Mouse (Mus musculus) olfactory bulb, adult 2 months (tissue): ENCODE results near the gene Krt2.

Experiments
- CTCF ChIP-seq: fragments of 200-500 bp; IDR thresholded peaks from 2 replicates; pipeline ENCODE4 v1.5.1; 2012; ENCODE audit warnings: low read depth, mild to moderate bottlenecking, low read length, moderate library complexity; ENCODE audit not compliant: insufficient read depth
- POLR2A ChIP-seq: fragments of 200-500 bp; IDR thresholded peaks from 2 replicates; pipeline ENCODE4 v1.6.1; 2012; ENCODE audit warnings: mild to moderate bottlenecking, low read depth, low read length, moderate library complexity; ENCODE audit not compliant: insufficient read depth

- TF ChIP-seq CTCF = no peak
- no peak for TF ChIP-seq POLR2A
Measured at GRCm38 (mm10) chr15:101803052-101803822, 14.7 kb downstream of the Krt2 start.
